Mouse (Mus musculus) left cerebral cortex, adult 9 months (tissue): ENCODE data around the gene Krt7.
A peak's percentile ranks its signal among the peaks of the same experiment; 100 is the strongest.

Experiments used
- DNase-seq, 2 experiments: peaks; one replicate each; pipeline ENCODE4 v3.0.0; 2022; ENCODE audit warnings: low spot score in 2 of 2

Krt7 gene

DNA sequence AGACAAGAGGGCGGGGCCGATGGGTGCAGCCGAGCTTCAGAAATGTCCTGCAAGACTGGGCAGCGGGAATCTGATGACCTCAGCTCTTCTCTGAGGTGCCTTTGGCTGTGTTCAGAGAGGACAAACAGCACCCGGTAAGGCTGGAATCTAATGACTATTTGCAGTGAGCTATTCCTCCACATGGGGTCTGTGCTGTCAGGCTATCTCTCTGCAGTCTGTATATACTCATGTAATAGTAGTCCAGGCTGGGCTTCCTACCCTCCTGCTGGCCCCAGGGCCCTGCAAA, 34.1 kb upstream of the Krt7 start:
- DNase-seq, result no peak

DNA sequence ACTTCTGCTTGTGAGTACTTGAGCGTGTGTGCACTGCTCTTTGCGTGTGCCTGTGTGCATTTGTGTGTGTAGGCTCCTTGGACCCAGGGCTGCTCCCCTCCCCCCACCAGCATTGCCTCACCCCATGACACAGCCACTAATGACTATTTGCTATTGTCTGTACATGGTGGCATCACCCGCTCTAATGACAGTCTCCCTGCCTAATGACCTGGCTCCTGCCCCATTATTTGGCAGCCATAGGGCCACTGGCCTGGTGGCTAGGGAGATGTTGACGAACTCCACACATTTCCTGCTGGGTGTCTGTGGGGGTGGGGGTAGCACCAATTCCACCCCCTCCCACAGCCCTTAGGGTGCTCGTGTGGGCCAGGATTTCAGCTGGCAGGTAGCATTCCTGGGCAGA, 32.2 kb upstream of the Krt7 start:
- no peak for DNase-seq

DNA sequence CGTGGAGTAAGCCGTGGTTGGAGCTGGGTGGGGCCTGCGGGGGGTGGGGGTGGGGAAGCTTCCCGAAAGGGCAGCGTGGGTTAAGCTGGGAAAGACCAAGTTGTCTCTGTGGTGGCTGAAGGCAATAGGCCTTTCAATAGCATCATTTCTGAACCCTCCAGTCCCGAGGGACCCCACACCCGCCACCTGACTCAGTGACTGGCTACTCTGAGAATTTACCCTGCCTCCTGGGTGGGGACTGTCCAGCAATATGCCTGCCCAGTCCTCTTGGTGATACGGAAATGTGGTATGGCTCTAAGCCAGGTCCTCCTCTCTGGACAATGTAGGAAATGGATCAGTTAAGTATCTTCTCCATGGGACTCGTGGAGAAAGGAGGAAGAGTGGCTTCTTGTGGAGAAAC, 29.1 kb upstream of the Krt7 start:
- no peak for DNase-seq

- no peak for DNase-seq
Measured at GRCm38 (mm10) chr15:101382811-101383210, 28.0 kb upstream of the Krt7 start.

- no peak for DNase-seq
Measured at GRCm38 (mm10) chr15:101384610-101385009, 26.2 kb upstream of the Krt7 start.

GRCm38 (mm10) chr15:101385064-101385463, 25.8 kb upstream of the Krt7 start:
- DNase-seq, result no peak

GRCm38 (mm10) chr15:101387176-101387575, 23.7 kb upstream of the Krt7 start:
- peak in 1 of 2 experiments; percentile 46 for DNase-seq

DNA sequence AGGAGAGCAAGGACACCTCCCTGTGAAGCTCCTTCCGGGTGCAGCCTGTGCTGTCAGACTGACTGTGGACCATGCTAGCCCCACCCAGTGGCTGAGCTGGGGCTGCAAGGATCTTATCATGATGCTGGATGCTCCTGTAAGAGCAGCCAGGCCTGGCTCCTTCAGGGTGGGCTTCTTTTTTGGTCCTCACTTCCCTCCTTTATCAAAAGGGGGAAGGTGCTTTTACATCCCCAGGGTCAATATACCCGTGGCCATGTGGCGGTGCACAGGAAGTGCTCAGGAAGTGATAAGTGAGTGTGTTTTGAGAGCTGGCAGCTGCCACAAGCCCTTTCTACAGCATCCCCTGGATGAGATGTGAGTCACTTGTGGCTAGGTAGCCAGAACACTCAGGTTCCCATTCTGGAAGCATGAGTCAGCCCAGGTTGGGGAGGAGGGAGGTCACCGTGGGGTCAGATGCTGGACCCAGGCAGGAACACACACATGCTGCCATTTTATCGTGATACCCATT, 22.8 kb upstream of the Krt7 start:
- no peak for DNase-seq

DNA sequence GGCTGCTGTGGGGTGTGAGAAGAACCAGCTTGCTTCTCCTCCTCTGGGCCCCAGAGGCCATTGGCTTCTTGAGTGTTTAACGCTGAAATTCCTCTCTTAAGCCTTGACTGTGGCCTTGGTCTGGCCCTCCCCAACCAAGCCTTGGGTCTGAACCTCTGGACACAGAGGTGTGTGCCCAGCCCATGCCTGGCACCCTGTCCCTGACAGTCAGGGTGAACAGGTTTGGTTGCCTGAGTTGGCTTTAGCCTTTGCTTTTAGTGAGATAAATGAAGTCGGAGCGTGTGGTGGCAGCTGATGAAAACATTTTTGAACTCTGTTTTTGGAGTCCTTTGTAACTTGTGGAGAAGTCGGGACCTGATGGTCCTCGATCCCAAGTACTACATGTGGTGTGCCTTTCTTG, 20.6 kb upstream of the Krt7 start:
- no peak for DNase-seq

- no peak for DNase-seq
Measured at GRCm38 (mm10) chr15:101392251-101392650, 18.6 kb upstream of the Krt7 start.

DNA sequence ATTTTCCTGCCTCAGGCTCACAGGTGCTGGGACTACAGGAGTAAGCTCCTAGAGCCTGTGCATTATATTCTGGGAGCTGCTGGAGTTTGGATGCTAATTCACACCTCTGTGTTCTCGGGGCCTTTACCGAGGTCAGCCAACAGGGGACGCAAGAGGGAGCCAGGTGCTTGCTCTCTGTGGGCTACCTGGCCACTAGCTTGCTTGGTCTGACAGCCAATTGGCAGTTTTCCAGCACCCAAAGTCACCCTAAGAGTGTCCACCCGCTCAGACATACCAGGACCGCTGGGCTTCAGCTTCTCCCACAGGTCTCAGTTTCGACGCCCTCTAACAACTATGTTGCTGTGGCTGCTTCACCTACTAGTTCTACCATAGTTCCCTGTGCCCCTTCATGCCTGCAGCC, 15.9 kb upstream of the Krt7 start:
- no peak for DNase-seq

GRCm38 (mm10) chr15:101396466-101396865, 14.4 kb upstream of the Krt7 start:
- DNase-seq, result no peak

DNA sequence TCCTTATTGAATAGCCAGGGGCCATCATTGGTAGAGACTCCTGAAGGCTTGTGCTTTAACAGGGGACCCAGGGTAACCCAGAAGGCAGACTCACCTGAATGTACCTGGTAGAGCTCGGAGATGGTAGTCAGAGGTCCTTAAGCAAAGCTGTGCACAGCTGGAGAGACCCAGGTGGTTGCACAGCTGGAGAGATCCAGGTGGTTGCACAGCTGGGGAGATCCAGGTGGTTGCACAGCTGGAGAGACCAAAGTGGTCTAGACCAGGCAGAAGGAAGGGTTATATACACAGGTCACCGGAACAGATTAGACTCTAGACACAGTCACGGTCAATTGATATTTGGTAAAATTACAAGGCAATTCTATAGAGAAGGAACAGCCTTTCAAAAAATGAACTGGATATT, 13.9 kb upstream of the Krt7 start:
- no peak for DNase-seq

DNA sequence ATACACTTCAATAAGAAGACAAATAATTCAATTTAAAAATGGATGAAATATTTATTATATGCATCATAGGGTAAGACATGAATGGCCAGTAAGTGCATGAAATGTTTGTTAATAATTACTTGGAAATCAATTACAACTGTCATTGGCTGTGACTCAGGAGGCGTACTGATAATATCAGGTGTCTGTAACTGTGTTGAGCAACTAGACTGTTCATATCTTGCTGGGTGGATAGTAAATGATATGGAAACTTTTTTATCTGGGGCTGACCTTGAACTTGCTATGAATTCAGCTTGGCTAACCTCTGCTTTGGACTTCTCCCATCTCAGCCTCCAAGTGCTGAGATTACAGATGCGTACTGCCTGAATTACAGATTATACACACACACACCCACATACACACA, 13.2 kb upstream of the Krt7 start:
- DNase-seq, result no peak

DNA sequence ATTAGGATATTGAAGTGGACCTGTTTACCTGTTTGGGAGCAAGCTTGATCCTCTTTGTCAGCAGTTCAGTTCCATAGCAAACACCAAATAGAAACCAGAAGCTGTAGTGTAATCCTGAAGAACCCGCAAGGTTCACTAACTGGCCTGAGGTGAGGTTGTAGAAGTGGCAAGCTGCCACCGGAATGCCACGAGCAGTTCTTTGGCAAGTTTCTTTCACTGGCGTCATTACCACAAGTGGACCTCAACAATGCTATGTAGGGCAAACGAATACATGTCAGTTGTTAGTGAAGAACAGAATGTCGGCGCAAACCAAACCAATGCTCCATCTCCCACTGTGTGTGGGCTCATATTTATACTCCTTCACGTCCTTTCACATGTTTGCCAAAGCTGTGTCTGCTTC, 12.6 kb upstream of the Krt7 start:
- DNase-seq, result no peak

- no peak for DNase-seq
Measured at GRCm38 (mm10) chr15:101412188-101412587, 1.3 kb downstream of the Krt7 start.

DNA sequence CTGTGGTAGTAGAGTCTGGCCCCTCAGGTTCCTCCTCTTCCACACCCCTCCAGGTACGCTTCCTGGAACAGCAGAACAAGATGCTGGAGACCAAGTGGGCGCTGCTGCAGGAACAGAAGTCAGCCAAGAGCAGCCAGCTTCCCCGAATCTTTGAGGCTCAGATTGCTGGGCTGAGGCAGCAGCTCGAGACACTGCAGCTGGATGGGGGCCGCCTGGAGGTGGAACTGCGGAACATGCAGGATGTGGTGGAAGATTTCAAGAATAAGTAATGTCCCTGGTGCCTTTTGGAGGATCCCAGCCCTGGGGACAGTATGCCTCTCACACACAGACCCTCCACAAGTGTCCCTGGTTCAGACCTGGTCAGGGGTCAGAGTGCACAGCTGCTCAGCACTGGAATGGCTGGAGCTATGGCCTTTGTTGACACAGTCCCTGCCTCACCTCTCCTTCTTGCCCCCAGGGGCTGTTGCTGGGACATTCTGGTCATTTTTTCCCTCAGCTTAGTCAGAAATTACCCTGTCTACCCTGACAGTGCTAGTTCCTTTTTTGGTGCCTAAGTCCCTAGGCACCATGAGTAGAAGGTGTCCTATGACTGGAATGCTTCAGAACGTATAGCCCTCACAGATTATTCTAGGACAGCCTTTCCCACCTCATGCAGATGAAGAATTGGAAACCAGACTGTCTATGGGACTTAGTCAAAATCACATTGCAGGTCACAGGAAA, 3.2 kb downstream of the Krt7 start:
- DNase-seq, result no peak

GRCm38 (mm10) chr15:101414807-101415565, 4.1 kb downstream of the Krt7 start:
- no peak for DNase-seq

- no peak for DNase-seq
Measured at GRCm38 (mm10) chr15:101418950-101419349, 8.1 kb downstream of the Krt7 start.

DNA sequence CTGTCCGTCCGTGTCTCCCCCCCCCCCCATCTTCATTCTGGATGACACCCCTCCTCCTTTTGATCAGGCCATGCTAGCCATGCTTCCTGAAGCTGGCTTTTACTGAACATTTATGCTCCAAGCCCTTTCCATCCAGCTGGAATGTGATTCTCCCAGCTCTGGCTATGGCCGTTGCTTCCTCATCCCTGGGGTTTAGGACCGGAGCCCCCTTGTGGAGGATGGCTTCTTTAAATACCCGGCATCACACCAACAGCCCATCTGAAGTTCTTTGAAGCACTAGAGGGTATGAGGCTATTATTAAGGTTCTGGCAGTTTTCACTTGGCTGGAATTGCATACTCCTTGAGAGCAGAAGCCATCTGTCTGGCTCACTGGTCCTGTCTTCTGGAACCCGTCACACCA, 10.1 kb downstream of the Krt7 start:
- no peak for DNase-seq

DNA sequence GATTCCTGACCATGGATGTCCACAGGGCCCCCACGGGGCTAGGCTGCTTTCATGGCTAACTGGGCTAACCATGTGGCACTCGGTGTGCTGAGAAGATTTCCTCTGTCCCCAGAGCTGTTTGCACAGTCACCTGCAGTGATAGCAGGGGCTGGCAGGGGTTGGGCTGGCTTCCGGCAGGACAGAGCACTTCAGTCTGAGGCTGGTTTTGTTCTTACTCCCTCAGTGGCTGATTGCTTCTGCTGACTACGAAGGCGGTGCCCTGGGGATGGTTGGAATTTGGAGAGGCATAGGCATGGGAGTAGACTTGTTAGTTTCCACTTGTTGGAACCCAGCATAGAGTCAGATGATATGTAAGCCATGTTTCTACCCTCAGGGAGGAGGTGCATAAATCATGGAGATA, 14.1 kb downstream of the Krt7 start:
- DNase-seq, result no peak

DNA sequence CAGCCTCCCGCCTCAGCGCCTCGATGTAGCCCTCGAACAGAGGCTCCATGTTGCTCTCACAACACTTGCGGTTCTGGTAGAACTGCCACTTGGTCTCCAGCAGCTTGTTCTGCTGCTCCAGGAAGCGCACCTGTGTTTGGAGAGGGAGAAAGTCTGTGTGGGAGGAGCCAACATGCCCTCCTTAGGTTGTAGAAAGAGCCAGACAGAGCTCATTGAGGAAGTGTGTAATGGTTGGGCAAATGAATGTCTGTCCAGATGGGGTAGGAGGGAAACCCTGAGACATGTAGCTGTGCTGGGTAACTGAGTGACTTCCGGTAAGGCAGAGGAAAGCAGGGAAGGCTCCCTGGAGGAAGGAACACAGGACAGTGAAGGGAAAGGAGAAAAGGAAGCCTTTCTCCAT, 25.8 kb downstream of the Krt7 start:
- no peak for DNase-seq

DNA sequence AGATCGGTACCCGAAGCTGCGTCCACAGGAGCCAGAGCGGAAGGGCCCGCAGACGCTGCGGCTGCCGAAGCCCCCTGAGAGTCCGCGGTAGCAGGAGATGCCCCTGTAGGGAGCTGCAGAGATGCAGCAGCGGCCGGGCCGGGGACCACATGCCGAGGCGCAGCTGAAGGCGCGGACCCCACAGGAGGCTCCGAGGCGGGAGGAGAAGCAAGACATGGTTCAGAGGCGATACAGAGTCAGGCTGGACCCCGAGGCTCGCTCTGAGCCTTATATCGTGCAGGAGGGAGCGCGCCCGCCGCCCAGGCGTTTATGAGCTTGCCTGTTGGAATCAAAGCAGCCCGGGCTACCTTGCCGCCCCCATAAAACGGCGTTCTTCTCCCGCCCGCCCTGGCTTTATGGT, 27.7 kb downstream of the Krt7 start, which contains the start of gene Krt87:
Gene Krt87, minus strand, starts transcription at position 250 of the 400 bp plus-strand sequence.
- no peak for DNase-seq
